Mouse (Mus musculus) T-helper 2 cell (primary cell): ENCODE measurements around the gene Cfl1.

Source experiments
- in situ Hi-C: fragments of 300-600 bp; cut with MboI, MseI; formaldehyde crosslinking; loops from one replicate; pipeline ENCODE4 v1.15.1; 2025; ENCODE audit warnings: high pct_unique_total_duplicates

Gene Cfl1

DNA sequence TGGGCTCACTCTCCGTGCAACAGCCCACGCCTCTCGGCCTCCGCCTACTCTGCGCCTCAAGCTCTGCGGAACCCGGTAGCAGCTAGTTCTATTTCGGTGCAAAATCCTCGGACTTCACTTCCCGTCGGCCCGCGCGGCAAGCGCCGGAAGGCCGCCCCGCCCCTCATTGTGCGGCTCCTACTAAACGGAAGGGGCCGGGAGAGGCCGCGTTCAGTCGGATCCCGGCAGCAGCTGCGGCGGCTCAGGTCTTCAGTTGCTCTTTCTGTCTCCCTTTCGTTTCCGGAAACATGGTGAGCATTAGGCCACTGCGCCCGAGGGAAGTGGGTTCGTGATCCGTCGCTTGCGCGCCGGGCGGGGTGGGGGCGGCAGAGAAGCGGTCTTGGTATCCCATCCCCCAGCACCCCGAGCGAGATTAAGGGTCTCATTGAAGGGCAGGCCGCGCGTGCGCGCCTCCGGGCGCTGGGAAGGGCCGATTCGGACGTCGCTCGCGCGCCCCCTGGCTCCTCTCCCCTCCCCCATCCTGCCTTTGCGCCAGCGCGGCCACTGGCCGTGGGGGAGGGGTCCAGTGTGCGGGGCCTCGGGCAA lies at the start of gene Cfl1:
Gene Cfl1 (plus strand): TSS at position 143 of the 585 bp plus-strand sequence.
- in situ Hi-C loops = loop anchor here (5.0 kb wide), 1 partner anchor 807 kb away; no protein-coding TSS in a partner anchor

DNA sequence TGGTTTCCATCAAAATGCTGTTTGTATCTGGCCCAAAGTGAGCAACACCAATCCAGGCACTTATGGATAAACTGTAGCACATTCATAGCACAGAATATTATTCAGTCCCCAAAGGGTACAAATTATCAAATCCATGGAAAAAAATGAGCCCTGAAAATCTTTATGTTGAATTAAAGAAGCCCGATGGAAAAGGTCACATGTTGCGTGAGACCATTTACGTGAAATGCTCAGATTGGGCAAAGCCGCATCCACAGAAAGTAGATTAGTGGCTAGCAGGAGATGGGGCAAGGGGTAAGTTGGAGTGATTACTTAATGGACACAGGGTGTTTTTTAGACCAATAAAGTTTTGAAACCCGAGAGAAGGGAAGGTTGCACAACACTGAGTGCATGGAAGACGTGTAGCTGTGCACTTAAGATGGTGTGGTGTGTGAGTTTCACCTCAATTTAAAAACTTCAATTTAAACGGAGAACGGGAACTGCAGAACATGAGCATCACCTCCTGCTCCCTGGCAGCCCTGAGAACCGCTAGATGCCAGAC lies 45.8 kb upstream of the Cfl1 start:
- in situ Hi-C loops = no loop called here

DNA sequence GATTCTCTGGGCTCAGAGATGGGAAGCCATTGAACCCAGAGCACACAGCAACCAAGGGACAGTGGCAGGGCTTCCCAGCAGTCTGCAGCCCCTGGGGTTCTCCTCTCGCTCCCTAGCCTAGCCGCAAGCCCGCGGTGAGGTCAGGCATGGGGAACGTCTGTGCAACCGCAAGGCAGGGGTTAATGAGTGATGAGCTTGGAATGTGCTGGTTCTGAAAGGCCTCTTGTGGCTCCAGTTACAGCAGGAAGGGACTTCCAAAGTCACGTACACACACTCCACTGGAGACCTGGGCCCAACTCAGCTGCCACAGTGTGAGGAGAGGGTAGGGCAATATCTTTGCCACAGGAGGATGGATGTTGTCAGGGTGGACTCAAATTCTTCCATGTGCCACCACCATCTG lies 45.3 kb upstream of the Cfl1 start:
- in situ Hi-C loops = no loop called here

DNA sequence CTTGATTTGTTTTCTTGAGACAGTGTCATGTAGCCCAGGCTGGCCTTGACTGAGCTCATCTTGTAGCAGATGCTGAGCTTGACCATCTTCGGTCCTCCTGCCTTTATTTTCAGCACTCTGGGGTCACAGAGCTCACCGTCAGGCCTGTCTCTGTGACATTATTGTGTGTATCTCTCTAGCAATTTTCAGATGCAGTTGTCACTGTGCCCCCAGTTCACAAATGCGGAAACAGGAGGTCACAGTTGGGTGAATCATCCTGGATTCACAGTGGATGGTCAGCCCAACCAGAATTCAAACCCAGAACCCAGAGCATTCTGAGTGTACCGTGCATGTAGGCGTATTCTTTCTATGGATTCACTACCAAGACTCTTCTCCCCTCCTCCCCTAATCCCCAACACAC lies 44.5 kb upstream of the Cfl1 start:
- in situ Hi-C loops = no loop called here

DNA sequence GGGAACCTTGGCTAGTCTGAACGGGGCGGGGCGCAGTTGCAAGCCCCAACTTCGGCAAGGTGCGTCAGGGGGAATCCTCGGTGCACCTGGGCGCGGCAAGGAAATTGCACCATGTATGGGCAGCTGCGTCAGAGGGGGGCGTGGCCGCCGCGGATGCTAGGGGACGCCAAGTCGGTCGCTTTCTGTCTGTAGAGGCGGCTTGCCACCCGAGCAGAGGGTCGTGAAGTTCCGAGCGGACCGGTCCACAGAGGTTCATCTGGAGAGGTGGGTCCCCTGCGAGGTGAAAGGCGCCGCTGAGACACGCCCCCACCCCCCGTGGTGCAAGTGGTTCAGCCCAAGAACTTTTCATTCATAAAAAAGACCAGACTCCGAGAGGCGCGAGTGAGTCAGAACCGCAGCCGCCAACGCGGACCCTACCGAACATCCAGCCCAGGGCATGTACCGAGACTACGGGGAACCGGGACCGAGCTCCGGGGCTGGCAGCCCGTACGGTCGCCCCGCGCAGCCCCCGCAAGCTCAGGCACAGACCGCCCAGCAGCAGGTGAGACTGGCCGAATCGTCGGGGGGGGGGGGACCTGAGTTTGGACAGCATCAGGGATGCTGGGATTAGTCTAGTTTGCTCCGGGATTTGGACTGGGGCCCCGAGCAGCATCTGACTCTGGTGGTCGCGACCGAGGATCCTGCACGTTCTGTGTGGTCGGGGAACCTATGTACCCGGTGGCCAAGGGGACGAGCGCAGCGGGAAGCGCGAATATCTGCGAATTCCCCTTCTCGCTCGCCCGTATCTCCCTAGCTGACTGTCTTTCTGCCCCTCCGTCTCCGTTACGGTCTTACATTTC lies 42.5 kb upstream of the Cfl1 start, which contains the start of gene Fosl1:
Gene Fosl1 (plus strand): TSS at position 33 of the 839 bp plus-strand sequence.
- in situ Hi-C loops = no loop called here

DNA sequence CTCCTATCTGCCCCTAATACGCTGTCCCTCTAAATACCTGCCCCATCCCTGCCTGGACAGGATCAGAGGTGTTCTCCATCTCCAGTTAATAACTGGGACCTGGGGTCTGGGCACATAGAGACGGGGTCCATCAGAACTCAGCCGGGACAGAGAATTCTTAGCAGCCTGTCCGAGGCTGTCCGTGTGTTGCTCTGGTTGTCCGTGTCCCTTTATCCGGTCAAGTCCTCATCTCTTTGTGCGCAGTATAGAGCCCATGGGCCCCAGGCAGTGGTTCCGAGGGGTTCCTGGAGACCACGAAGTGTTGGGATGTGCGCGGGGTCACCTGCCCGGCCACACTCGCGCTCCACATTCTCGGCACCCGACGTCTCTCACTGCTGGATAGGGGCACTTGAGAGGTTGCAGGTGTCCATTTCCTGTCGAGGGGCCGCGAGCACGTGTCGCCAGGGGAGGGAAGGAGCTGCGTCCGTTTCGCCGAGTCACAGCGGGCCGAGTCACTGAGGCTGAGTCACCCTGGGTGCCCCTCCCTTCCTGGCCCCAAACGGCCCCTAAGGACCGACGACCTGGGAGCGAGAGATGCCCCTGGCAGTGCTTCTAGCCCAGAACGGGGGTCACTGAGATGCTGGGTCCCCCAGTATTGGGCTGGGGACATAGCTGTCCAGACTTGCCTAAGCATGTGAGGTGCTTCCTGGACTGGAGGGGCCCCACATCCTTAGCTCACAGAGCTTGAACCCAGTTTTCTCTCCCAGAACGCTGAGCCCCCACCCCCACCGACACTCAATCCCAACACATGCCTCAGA lies 41.7 kb upstream of the Cfl1 start:
- in situ Hi-C loops = no loop called here

DNA sequence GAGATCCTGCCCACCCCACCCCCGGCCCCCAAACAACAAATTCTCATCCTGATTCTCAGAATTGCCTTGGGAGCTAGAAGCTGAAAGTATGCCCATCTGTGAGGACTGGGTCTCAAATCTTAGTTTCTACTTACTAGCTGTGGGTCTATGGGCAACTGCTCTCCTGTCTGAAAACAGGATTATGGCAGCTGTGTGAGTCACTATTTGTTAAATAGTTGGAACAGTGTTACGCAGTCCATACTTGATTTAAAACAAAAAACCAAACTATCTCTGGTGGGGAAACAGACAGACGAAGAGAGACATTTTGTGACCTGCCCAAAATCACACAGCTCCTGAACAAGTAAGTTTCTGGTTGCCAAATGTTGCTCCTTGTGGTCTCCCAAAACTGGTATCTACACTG lies 40.6 kb upstream of the Cfl1 start:
- in situ Hi-C loops = no loop called here

DNA sequence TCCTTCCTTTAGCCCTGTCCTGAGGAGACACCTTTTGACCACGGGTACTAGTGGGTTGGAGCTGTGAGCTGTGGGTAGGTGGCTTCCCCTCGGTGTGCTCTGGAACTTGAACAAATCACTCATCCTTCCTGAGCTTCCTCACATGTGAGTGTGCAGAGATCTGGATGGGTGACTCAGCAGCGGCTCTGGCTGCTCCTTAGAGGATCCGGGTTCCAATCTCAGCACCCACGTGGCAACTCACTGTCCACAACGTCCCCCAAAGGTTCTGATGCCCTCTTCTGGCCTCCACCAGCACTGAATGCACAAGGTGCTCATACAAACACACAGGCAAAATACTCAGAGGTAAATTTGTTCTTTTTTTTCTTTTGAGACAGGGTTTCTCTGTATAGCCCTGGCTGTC lies 38.5 kb upstream of the Cfl1 start:
- in situ Hi-C loops = no loop called here

DNA sequence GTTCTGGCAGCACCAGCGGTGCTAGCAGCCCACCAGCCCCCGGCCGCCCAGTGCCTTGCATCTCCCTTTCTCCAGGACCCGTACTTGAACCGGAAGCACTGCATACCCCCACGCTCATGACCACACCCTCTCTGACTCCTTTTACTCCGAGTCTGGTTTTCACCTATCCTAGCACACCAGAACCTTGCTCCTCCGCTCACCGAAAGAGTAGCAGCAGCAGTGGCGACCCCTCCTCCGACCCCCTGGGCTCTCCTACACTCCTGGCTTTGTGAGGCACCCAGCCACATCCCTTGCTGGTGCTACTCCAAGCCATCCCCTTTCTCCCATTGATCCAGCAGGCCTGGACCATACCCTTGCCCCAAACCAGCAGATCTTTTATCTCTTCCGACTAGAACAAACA lies 35.2 kb upstream of the Cfl1 start:
- in situ Hi-C loops = no loop called here

DNA sequence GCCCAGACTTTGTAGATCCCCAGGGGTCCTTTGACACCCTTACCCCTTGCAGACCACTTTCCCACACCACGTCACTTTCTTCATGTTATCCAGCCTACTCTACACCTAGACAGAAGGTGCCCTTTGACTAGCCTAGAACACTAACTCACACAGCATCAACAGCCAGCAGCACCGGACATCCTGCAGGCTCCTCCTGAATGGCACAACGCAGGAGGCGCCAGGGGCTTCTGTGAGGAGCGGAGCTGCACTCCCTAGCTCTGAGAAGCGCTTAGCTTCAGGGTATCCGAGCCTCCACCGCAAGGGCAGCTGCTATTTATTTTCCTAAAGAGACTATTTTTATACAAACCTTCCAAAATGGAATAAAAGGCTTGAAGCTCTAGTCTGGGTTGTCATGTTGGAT lies 34.7 kb upstream of the Cfl1 start:
- in situ Hi-C loops = no loop called here

DNA sequence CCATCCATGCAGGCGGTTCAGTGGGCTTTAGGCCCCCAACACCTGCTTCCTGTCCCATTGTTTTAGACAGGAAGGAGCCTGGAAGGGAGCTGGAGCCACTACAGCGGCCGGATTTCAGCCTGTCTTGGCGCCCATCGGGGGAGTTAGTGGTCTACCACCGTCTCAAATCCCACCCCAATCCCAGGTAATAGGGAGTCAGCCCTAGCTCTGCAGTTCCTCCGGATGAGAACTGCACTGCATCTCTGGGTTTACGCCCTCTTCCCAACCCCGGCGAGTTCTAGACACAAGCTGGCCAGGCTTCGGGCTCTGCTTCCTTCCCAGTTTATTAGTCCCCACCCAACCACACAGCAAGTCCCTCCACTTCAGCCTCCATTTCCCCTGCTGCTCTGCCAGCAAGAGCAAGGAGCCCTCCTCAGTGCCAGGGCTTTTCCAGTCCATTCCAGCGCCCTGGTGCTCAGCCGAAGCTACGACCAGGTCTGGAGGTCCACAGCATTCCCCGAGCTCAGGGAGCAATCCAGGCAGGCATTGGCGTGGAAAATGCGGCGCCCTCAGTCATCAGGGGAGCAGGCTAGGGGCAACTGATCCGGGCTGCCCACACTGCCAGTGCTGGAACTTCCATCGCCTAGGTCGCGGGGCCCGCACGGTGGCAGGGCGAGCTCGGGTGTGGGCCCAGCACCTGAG lies 33.9 kb upstream of the Cfl1 start:
- in situ Hi-C loops = no loop called here

DNA sequence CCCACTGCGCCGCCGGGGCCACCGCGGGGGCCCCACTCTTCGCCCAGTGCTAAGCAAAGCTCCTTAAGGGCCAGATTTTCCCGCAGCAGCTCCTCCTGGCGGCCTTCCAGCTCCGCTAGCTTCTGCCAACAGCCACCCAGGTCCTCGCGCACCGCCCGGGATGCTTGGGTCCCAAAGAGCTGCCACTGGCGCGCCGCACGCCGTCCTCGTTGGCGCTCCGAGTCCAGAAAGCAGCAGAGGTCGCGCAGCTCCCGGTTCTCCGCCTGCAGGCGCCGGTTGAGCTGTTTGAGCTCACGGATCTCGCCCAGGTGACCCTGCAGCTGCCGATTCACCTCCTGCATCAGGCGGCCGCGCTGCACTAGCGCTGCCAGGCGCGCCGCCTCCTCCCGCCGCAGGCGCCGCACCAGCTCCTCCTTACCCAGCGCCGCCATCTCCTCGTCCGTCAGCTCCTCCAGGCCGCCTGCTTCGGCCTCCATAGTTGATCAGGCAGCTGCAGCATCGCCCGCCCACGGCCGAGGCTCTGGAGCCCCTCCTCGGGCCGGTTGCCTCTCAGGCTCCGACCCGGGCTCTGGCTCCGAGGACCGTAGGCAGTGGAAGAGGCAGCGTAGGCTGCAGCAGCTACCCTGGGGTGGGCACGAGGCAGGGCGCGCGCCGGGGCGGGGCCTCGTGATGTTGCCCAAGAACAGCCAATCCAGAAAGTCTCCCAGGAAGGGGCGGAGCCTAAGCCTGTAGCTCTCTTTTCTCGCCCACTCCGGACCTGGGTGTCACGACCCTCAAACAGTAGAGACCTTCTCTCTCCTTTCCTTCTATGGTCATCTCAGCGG lies 33.1 kb upstream of the Cfl1 start:
- in situ Hi-C loops = no loop called here

DNA sequence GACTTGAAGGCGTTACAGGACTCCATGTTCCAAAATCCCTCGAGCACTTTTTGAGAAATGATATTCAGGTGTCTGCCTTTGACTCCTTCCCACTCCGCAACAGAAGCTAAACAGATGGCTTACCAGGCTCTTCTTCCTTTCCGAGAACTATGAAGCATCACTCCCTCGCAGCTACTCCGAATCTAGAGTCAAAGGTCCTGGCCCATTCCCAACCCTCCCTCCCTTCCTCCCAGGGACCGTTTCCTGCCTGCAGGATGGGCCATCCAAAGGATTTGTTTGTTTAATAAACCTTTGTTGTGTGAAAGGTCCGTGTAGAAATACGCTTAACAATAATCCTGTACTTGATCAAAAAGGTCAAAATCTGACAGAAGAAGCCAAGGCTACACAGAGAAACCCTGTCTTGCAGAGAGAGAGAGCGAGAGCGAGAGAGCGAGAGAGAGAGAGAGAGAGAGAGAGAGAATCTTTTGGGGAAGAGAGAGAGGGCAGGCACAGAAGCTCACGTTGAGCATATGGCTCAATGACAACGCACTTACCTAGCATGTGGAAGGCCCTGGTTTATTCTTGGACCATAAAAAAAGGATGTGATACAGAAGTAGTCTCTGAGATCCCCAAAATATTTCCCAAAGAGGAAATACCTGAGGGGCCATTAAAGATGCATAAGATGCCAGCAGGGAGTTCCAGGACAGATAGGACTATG lies 32.4 kb upstream of the Cfl1 start, which contains the start of gene Ccdc85b:
Gene Ccdc85b (minus strand): TSS at position 149 of the 697 bp plus-strand sequence.
- in situ Hi-C loops = no loop called here

DNA sequence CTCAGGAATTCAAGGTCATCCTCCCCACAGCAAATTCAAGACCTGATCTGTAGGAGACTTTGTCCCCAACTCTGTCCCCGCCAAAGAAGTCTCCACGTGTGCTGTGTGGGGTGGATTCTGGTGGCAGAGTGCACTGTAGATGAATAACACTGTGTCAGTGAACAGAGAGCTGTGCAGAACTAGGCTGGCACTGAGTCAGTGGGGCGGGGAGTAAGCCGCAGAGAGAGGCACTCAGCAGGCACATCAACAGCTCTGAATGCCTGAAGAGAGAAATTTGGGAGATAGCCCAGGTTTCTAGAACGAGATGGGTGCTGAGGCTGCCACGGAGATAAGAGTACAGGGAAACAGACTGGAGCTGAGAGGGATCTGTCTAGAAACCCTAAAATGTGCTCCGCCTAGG lies 31.2 kb upstream of the Cfl1 start:
- in situ Hi-C loops = no loop called here

DNA sequence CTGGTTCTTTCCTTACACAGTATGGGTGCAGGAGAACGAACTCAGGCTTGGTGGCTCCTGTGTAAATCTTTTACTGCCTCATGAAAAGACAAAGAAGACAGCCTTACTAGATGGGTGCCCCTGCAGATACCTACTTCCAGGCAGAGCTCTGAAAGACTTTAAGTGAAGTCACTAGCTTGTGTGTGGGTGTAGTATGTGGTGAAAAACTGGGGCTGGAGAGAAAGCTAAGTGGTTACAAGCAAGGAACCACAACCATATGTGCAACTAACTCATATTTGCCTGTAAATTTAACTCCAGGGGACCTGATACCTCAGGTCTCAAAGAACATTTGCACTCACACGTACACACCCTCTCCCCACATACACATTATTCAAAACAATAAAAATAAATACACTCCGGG lies 30.4 kb upstream of the Cfl1 start:
- in situ Hi-C loops = no loop called here

DNA sequence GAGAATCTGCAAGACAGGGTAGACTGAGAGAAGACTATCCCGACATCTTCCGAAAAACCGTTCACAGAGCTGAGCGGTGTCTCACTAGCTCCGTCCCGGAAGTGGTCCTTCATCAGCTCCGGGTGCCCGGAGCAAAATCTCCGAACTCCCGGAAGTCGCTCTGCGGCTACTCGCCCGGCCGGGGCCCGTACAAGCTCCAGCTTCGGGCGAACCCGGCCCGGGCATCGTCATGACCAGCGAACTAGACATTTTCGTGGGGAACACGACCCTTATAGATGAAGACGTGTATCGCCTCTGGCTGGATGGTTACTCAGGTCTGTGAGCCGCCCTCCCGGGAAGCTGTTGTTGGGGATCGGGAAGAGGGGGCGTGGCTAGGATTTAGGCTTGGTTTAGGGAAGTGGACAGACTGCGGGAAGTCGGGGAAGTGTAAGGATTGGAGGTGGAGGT lies 29.8 kb upstream of the Cfl1 start, which contains the start of gene Fibp:
Gene Fibp (plus strand): TSS at position 151 of the 447 bp plus-strand sequence.
- in situ Hi-C loops = no loop called here

DNA sequence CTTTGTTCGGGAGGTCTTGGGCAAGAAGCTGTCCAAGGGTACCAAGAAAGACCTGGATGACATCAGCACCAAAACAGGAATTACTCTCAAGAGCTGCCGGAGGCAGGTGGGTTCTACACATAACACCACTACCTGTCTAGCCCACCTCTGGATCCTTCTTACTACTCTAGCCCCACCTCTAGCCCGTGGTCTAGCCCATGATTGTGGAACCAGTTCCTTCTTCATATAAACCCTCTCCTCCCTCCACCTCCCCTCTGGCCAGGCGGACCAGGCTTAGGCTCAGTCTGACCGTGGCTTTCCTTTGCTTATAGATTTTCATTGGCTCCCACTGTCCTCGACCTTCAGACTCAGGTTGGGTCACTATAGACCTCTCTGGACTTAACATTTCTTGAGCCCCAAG lies 28.8 kb upstream of the Cfl1 start:
- in situ Hi-C loops = no loop called here

DNA sequence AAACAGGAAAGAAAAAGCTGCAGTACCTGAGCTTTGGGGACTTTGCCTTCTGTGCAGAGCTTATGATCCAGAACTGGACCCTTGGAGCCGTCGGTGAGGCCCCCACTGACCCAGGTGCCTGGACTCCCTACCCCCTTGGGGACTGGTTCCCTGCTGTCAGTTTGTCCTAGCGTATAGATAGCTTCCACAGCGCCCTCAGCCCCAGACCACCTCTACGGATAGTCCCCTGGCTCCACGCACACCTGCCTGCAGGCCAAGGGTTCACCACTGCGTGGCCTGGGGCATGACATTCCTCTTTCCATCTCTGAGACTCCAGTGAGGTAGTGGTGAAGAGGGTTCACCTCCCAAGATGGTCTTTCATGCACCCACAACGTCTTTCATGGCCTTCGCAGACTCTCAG lies 27.0 kb upstream of the Cfl1 start:
- in situ Hi-C loops = no loop called here

DNA sequence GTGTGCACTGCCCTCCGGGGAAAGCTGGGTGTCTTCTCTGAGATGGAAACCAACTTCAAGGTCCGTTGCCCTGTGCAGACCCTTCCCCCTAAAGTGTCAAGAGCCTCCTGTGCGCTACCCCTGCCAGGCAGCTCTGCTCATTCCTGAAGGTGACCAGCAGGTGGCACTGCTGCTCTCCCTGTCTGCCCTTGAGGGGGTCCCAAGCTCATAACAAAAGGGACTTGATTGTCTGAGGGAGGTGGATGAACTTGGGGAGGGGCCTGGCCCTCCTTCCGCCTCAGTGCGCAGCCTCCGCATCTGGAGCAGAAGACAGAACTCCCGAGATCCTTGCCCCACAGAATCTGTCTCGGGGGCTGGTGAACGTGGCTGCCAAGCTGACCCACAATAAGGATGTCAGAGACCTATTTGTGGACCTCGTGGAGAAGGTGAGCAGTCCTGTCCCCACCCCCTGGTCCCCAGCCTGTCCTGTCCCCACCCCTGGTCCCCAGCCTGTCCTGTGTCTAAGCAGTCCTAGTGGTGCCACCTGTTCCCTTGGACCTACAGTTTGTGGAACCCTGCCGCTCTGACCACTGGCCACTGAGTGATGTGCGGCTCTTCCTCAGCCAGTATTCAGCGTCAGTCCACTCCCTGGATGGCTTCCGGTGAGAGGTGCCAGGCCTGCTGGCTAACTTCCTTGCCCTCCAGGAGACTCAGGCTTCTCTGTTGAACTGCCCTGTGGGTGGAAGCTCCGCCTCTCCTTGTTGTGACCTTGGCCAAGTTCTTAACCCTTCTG lies 26.3 kb upstream of the Cfl1 start:
- in situ Hi-C loops = no loop called here
